Mouse (Mus musculus) kidney, adult 2 months (tissue): ENCODE measurements at regions not wholly inside any gene's neighbourhood (a gene's known extent, or its start where the extent isn't known, plus 50 kb on each side); places are given as distances from the start of the nearest gene placed in this dataset.

Experiments used
- CTCF ChIP-seq: fragments of 200-500 bp; conservative IDR thresholded peaks from 2 replicates; pipeline ENCODE4 v1.5.1; 2011; ENCODE audit warnings: low read depth, mild to moderate bottlenecking, control low read depth, low read length, moderate library complexity, mixed read lengths; ENCODE audit not compliant: insufficient read depth, insufficient read length
- POLR2A ChIP-seq: fragments of 200-500 bp; IDR thresholded peaks from one replicate; pipeline ENCODE4 v1.6.1; 2011; ENCODE audit warnings: low read depth, low read length, control low read depth

GRCm38 (mm10) chr2:167792753-167793152, 103.1 kb upstream of the Tmem189 start:
- TF ChIP-seq POLR2A (no peak), CTCF (no peak)
